Mouse (Mus musculus) cerebellum, adult 8-10 months (tissue): ENCODE data around the gene Arhgef28.

Source experiments
- DNase-seq: peaks from one replicate; pipeline ENCODE4 v3.0.0; 2022

The Arhgef28 gene

DNA sequence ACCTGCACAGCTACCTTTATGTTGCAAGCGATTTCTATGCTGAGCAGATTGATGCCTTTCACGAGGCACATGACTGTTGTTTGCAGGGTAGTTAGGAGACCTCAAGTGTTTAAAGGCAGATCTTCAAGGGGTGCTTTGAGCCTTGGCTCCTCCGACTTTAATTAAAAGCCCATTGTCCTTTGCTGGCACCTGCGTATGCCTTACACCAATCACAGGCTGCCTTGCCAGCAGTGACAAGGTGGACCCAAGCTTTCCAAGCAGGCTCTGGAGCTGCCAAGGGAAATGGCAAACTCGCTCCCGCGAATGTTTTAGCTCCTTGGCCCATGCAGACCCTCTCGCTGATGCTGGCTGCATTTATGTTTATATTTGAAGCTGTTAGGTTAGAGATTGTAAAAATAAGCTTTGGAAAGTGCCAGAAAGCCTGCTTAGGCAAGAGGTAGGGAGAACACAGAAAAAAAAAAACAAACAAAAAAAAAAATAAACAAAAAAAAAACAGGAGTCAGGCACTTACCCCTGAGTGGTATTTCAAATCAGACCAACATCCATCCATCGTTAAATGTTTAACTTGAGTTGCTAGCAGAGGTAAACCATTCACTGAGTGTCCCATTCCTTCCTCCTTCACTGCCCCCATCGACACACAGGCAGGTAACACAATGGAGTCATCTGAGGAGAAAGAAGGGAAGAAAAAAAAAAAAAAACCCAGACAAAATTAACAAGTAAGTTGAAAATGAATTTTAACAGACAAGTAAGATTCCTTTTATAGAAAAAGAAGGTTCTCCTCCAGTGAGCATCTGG lies 313.0 kb downstream of the Arhgef28 start:
- no peak for DNase-seq

DNA sequence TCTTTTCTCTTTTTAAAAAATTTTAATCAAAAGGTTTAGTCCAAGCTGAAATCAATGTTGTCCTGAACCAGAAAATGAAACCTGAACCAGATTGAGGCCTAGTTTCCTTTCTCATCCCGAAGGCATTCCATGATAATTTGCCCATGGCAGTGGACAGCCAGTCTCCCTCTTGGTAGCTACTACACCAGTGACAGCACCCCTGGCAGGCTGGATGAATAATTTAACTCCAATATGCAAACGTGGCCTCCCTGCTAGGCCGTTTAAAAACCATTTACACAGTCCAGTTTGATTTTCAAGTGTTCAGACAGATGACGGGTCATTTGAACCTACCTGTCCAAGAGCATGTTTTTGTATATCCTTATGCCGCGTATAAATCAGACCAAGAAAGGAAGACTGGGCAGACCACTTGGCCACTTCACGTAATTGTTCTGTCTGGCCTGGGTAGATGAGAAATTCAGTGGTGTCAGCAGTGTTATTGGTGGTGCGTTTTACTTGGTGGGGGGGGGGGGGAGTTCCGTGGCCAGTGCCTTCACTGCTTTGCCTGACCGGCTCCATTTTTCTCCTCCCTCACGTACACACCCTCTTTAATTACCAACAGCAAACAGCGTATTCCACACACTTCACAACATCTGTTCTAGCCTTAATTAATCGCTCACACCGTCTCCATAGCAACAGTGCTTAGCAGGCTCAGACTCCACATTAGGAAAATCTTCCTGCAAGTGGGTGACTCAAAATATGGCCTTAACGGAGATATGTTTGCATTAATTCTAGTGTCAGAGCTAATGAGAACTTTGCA lies 314.0 kb downstream of the Arhgef28 start:
- no peak for DNase-seq

DNA sequence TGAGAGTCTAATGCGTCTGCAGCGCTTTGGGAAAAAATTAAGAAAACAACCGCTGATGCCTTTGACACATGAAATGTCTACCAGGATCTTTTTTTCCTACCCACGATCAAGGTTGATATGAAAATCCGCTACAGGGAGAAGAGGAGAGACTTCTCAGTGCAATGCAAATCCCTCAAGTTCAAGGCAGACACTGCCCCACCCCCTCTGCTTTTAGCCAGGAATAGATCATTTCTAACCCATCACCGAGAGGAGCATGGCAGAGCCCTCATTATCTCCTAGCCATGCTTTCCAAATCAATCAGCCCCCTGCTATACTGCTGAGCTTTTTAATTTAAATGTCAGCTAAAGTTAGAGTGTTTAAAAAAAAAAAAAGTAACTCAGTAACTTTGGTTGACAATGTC lies 318.2 kb downstream of the Arhgef28 start:
- no peak for DNase-seq

DNA sequence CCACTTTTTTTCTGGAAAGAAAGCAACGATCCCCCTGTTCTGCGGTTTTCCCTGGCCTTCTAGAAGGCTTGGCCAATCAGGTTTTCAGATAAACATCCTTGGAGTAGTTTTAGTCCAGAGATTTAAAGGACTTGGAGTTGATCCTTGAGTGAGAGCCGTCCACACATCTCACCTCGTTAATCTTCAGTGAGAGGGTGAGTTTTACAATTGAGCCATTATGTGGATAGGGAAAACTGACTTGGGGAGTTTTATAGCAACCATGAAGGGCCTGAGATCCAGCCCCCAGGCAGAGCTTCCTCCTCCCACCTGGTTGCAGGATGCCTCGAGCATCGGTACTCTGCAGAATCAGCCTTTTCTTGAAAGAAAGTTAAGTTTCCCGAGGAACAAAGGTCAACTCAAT lies 318.7 kb downstream of the Arhgef28 start:
- no peak for DNase-seq

DNA sequence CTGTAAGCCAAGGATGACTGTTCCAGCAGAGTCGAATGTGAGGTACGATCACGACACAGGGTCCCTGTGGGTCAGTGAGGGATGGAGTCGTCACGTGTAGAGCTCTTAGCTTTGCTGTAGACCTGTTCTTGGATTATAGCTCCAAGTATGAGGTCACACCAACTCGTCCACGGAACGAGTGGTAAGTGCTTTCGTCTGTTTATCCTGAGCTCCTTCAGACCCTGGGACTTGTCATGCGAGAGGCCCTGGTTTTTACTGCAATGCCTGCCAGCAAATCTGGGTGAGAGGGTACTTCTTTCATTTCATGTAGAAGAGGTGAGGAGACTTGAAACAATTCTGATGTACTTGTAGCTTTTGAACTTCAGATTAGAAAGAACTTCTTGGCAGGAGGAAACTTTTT lies 322.6 kb downstream of the Arhgef28 start:
- no peak for DNase-seq

DNA sequence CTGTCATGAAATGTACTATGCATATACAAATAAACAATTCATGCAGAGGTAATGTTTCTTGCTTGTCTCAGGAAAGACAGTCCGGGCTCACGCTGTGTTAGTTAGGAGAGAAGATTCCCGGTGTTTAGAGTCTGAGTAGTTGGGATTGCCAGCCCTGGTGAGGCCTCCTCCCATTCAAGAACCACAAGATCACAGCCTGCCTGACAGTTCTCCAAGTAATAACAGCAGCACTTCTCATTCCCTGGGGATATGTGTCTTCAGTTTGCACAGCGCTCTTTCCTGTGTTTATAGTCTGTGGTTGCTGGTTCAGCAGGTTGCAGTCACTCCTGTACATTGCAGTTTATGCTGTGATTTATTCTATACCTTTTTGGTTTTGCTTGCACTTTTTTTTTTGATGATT lies 329.8 kb downstream of the Arhgef28 start:
- DNase-seq, result no peak

DNA sequence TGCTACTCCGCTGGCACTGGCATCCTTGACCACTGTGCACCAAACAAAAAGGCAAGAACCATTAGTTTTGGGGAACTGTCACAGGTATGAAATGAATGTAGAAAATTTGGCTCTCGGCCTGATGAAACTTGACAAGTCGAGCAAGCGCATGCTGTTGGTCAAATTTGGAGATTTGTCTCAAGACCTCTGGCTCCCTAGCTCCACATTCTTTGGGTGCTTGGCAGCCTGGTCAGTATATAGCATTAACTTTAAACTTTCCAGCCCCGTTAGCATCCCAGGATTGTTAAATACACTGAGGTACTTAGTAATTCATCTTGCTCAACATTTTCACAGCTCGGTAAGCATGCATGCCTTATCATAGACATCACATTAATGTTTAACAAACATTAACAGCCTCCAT lies 330.2 kb downstream of the Arhgef28 start:
- DNase-seq, result no peak

DNA sequence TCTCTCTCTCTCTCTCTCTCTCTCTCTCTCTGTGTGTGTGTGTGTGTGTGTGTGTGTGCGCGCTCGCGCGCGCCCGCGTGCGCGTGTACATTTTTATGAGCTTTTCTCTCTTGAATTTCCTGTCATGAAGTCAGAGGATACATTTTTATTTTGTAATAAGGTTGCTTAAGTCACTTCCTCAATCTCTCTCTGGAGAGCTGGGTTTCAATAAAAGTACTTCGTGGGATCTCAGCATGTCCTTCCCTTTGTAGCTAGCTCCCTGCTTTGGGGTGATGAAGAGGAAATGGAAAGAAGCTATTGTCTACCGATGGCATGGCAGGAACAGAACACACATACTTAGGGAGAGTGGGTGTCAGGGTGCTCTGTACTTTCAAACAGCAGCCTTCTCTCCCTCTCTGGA lies 336.8 kb downstream of the Arhgef28 start:
- DNase-seq, result no peak

DNA sequence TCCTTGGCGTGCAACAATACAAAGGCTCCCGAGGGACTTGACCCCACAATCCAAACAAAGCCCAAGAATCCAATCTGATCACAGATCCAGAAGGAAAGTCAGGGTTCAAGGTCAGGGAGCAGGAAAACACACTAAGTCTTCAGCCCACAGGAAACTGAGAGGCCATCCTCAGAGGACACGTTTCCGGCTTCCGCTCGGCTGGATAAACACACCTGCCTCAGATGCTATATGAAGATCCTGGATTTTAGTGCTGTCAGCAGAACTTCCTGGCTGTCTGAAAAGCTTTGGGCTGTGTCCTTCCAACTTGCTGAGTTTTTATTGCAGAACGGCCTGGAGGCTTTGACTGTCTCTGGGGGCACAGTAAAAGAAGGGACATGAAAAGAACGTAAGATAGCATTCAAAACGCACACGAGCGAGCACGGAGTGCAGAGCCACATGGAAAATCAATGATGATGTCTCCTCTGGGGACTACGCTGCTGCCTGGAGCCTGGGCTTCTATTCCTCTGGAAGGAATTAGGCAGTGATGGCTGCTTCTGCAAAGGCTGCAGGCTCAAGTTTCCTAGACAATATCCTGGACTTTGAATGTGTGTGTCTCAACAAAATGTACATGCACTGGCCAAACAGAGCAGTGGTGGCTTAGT lies 338.8 kb downstream of the Arhgef28 start:
- no peak for DNase-seq

DNA sequence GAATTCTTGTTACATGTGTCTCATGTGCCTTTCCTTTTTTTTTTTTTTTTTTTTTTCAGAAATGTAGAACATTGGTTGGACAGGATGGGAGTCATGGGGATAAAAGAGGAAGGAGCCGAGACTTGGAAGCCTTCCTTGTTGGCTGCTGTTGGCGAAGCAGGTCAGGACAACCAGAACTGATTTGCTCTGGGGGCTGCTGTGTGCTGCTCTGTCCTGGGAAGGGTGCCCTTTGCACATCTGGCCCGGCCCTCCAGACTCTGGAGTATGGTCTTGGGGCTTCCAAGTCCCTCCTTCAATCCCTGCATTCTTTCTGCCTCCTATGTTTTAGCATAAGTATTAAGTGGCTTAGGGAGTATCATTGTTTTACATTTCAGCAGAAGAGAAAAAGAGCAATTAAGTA lies 347.2 kb downstream of the Arhgef28 start:
- DNase-seq, result no peak

DNA sequence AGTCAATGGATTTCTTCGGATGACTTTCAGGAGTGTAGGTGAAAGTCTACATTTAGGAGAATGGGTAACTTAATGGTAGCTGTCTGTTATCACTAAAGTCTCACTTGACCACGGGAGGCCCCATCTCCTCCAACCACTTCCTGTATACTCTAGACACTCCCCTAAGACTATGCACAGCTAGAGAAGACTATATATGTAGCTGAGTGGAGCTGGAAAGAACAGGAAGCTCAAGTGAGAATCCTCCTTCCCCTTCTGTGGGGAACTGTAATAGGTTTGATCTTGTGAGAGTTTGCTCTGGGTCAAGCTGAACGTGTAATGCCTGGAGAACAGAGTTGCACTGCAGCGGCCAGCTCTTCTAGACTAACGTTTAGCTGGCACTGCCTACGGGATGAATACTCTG lies 348.4 kb downstream of the Arhgef28 start:
- DNase-seq, result no peak

DNA sequence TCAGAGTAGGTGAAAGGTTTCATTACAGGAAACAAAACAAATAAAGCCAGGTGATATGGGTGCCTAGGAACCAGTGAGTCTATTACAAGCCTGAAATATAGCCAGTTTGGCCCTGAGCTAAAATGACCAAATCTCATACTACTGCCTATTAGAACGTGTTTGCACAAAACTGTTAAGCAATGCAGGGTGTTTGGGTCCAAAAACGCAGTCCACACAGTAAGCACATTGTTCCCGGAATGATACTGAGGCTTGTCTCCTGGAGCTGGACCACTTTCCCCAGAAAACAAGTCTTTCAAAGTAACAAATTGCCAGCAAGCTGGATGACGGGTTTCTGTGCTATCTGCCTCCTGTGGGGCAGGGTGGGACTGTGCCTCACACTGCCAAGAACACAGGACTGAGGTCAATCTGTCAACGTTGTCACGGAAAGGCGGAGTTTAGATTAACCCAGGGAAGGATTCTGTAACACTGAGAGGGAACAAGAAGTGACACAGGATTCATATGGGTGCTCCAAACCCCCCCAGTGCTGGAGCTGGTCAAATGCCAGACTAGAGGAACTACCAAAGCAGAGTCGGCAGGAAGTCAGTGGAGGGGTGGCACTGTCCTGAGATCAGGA lies 352.8 kb downstream of the Arhgef28 start:
- no peak for DNase-seq
